Mouse (Mus musculus) lung, postnatal 4 days (tissue): ENCODE data around the gene Hs6st3.

ENCODE experiments used
- DNase-seq, 2 experiments: peaks; one replicate each; pipeline ENCODE4 v3.0.0; 2021

Gene Hs6st3

DNA sequence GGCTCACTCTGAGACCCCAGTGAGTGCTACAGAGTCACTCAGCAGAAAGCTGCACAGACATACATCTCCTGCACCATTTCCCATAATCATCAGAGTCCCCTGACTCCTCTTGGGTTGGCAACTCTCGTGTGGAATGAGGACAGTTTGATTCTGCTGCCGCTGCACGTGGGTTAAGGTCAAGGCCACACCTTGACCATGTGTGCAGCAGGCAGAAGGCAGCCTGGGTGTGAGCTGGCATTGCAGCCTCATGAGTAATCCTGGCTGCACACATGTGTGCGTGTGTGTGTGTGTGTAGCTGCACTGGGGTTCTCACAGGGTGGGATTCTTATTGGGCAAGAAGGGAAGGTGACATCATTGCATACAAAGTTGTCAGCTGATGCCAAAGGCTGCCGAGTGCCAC is 677.5 kb downstream of the Hs6st3 start:
- DNase-seq, result no peak

DNA sequence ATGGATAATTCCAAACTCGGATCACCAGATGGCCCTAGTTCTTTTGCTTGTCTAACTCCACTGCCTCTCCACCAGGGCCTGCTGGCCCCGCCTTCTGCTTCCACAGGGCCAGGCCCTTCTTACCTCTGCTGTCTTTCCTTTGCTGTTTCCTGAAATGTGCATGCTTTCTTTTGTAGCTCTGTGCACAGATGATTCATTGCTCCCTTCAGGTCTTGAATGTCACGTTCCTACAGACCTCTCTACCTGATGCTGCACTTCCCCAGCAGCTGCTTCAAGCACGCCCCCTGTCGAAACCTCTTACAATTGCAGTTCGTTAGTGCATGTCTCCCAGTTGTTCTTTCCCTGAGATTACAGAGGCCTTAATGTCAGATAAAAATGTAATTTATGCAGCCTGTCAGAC is 682.4 kb downstream of the Hs6st3 start:
- no peak for DNase-seq

DNA sequence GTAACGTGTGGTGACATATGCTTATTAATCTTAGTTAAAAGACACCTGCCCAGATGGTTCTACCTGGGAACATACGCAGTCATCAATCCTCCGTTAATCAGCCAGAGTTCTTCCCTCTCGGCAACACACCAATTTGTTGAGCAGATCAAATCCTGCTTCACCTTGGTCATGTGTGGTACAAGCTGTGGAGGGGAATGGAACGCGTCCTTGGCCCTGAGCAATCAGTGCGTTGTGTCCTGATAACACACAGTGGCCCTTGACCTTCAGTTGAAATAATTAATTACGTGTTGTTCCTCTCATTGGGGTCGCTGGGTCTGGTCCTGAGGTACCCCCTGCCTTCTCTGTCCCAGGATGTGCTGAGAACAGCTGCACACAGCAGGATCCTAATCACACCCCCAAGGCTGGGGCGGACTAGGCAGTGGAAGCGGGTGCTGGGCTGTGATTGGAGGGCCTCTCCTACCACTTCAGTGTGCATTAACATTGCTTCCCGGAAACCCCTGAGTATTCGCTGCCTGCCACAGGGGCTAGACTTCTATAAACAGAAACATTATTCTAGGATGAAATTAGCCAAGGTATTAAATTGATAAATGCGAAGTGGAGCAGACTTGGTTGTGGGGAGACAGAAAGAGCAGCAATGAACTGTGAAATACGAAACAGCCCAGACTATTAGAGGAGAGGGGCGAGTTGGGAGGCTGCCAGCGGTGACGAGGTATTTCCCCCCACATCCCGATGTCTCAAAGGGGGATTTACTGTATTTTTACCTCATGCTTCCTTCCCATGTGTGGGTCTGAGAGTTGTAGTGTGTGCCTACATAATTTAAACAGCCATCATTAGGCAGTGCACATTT is 693.2 kb downstream of the Hs6st3 start:
- DNase-seq, result peak in 1 of 2 experiments; percentile 46

DNA sequence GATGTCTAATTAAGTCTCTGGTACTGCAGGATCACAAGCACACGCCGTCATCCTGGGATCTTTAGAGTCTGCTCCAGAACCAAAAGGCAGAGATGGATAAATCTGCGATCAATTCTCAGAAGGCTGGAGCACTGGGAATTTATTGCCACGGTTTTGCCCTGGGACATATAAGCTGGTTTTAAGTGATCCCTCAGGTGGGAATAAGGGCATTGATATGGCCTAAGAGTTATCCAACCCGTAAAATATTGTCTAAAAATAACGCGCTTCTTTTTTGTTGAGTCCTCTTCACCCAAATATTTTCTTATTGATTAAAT is 693.8 kb downstream of the Hs6st3 start:
- no peak for DNase-seq

DNA sequence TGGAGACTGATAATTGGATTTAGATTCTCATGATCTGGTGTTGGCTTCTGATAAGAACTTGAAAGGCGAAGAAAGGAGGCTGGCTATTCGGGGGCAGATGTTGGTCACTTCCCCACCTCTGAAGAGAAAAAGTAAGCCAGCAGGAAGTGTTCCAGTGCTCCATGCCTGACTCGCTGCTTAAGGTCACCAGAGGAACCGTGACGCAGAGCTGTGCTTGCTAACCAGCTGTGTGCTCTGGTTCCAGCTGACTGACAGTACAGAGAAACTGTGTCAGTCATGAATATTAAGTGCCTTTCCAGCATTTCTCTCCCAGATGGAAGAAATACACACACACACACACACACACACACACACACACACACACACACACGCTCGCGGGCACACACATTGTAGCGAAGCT is 694.8 kb downstream of the Hs6st3 start:
- peak in 1 of 2 experiments; percentile 54 for DNase-seq

DNA sequence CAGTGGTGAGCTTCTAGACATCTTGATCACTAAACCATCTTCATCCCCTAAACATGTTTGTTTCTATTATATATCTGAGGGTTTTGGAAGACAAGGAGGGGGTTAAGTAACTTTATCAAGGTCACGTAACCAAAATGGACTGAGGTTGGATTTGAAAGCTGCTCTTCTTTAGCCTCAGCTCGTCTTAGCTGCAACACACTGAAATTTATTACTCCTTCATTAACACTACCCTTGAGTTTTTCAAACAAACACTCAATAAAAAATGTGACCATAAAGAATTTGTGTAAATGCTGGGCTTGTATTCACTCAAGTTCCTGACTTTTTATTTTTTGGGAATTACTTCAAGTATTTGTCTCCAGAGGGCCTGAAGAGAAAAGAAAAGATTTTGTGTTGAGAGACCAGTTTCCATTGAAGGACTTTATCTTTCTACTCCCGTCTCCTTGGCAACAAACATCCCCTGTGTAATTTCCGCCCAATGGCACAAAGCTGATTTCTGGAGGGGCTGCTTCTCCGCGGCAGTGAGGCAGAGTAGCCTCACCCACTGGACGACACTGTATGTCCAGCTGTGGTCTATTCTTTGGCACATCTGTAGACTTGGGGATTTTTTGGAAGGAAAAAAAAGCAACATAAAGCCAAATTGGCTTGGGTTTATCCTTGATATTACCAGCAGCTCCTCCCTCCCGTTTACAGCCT is 696.0 kb downstream of the Hs6st3 start:
- peak; percentile 46 to 78 for DNase-seq

DNA sequence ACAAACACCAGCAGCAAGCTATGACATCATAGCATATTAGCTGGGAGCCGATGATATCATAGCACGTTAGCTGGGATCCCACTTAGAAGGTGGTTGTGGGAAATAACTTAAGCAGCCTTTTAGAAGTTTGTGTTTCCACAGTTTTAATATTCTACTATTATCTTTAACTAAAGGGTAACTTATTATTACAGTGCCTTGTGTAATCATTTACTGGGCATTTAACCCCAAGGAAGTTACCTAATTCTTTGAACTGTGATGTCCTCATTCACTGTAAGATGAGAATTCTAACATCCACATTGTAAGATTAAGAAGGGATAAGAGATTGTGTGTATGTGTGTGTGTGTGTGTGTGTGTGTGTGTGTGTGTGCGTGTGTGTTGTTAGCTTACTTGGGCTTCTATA is 697.9 kb downstream of the Hs6st3 start:
- DNase-seq, result no peak

DNA sequence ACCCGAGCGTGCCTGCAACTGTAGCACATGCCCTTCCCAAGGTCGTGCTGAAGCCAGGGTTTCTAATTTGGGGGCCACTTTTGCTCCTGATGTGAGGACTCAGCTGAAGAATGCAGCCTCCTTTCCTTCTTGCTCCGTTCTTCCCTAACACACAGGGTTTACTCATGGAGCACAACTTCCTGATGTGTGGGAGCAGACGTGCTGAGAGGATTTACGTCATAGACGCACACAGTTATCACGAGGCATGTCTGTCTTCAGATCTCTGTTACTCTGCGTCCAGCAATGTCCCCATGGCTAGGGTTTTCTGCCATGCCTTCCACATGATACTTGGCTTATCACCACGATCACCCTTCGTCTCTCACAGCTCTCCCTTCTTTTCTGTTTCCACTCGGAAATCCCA is 709.4 kb downstream of the Hs6st3 start:
- no peak for DNase-seq

DNA sequence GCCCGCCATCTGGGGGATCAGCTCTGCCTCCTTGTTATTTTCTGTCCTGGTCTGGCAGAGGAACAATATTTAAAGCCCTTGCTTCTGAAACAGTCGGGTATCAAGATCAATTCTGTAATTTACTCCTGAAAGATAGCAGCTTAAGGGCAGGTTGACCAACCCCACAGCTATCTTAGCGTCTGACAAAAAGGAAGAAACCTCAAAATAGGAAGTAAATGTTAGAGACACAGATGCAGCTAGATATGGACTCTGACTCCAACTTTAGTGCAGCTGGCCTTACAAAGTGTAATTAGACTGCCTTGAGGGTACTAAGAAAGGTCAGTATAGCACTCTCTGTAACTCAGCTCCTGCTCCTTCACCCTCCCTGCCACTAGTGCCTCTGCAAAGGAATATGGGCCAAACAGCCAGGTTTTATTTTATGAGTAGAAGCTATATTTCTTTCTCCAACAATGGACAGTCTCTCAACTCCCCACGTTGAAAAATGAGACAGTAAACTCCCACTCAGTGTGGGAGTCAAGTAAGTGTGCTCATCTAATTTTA is 710.7 kb downstream of the Hs6st3 start:
- DNase-seq, result no peak

DNA sequence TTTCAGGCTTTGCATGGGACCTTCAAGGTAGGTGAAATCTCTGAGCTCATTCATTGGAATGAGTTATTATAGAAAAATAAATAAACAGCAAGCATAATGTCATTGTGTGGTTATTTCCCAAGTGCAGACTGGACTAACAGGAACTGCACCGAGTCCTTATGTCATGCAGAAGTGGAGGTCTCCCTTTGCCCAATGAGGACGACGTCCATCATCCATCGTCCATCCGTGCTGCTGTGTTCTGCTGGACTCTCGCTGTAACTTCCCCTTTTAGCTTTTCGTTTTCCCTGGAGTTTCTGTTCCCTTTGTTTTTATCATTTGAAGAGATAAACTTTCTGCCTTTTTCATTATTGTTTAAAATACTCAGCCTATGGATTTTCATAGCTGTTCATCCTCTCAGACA is 711.2 kb downstream of the Hs6st3 start:
- DNase-seq, result no peak

DNA sequence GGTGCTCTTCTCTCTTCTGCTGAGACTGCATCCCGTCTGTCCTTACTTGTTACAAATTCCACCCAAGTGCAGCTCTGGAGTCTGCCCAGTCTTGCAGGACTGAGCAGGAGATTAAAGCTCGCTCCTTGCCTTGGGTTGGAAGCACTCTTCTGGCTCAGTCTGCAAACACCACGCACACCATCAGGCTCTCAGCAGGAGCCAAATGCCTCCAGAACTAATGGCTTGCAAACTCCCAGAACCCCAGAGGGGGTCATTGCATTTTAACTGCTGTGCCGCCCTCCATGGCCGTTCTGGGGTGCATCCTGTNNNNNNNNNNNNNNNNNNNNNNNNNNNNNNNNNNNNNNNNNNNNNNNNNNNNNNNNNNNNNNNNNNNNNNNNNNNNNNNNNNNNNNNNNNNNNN is 714.0 kb downstream of the Hs6st3 start:
- no peak for DNase-seq

DNA sequence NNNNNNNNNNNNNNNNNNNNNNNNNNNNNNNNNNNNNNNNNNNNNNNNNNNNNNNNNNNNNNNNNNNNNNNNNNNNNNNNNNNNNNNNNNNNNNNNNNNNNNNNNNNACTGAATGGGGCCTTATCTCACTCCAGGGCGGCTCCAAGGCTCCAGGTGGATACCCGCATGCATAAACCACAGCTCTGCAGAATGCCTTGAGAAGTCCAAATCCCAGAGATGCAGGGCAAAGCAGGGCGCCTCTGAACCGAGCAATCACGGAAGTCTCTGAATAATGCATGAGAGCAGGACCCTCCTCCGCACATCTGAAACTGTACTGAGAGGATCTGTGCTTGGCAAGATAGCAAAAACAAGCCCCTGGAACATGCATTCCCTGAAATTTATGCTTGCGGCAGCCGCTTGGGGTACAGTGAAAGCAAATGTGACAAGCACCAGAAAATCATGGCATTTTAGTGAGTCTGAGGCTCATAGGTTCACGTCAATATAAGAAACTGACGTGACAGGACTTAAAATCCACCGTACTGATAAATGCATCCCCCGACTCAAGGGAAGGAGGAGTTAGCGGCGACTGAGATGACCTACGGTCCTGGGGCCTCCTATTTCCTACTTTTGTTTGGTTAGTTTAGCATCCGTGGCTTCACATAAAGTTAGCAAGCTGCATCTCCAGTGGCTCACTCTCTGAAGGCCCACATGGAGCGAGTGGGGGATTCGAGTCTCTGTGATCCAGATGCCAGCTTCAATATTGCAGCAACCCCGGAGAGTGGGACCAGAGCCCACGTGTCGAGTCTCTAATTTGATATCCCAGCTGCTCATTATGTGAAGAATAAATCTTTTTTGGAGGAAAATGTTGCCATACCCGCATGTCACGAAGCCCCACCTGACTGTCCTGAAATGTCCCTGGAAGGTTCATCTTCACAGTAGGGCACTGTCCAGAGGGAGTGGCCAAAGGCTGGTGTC is 719.5 kb downstream of the Hs6st3 start:
- DNase-seq, result no peak

DNA sequence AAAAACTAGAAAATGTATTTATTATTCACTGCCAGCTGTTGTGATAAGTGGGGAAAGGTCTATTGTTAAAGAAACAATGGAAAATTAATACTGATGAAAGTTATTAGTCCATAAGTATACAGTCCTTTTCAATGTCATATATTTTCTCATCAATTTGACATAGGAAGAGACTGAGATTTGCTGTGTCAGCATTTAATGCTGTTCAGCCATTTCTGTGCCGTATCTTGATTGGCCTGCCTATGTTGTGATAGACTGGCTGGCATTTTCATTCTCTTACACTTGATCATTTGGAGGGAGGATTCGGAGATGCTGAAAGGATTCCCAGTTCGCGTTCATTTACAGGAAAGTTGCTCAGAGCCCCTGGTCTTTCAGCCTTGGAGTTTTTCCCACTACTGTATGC is 735.5 kb downstream of the Hs6st3 start:
- DNase-seq, result no peak

DNA sequence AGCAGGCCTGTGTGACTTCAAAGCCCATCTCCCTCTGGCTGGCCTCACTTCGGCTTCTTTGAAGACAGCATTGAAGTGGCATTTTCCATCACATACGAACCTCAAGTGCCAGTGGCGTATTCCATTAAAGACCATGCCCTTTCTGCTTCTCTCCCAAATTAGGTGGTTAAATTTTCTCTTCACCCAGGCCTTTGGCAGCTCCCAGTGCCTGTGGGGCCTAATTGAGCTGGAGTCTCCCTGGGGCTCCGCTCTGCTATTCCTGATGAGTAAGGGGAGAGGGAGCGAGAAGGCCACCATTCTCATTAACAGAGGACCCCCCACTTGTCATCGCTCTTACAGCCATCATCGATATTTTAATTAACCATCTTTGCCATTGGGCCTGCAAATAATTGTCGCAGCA is 754.8 kb downstream of the Hs6st3 start:
- DNase-seq, result no peak

DNA sequence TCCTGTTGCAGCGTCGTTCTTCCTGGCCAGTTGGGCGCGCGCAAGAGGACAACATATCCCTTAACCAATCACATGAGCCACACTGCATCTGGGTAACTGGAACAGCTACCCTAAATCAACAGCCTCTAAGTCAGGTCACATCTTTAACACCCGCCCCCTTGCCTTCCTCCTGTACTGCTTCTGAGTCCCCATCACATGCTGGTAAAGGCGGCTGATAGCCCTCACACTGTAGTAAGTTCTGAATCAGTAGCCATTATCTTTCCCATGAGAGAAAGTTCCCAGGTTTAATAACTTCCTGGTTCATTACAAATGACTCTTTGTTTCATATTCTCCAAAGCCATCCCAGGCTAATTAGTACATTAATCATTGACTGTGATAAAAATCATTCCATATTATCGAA is 757.0 kb downstream of the Hs6st3 start:
- DNase-seq, result no peak

DNA sequence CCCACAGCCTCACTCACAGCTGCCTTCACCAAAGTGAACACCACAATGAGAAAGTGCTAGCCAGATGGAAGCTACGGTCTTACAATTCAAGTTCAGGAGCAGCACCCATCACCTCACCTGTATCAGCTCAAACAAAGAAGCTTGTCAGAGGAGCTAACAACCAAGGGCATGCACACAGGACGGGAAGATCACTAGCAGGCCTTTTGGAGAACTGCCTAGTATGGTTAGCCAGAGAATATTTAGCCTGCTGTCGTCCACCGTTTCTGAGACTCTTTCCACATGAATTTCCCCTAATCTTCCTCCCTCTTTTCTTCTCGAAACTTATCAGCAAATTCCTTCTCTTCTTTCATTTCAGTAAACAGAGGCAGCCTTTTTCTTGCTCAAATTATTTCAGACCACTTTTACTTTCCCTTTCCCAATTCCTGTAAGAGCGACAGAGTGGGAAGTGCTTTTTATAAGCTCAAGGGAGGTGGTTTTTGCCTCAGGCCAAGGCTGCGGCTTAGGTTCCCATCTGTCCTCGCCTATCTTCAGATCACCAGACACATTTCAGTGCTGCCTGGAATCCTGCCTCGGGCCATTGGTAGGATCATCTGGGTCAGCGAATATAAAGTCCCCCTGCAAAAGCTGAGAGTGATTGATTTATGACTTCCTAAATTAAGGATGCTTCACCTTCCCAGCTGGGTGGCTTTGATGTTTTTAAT is 757.8 kb downstream of the Hs6st3 start:
- no peak for DNase-seq

DNA sequence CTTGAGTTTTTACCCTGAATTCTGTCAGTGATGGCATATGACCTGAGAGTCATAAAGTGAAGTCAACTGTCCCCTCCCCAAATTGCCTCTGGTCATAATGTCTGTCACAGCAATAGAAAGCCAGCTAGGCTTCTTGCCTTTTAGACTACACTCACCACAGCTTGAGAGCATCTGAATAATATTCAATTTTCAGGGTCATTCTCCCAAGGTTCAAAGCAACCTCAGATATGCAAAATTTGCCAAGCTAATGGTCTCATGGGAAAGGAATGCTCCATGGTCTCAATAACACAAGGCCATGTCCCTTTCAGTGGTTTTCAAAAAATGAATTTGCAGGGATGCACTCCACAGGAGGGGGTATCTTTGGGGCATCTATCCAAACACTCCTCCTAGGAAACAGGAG is 764.3 kb downstream of the Hs6st3 start:
- DNase-seq, result no peak

DNA sequence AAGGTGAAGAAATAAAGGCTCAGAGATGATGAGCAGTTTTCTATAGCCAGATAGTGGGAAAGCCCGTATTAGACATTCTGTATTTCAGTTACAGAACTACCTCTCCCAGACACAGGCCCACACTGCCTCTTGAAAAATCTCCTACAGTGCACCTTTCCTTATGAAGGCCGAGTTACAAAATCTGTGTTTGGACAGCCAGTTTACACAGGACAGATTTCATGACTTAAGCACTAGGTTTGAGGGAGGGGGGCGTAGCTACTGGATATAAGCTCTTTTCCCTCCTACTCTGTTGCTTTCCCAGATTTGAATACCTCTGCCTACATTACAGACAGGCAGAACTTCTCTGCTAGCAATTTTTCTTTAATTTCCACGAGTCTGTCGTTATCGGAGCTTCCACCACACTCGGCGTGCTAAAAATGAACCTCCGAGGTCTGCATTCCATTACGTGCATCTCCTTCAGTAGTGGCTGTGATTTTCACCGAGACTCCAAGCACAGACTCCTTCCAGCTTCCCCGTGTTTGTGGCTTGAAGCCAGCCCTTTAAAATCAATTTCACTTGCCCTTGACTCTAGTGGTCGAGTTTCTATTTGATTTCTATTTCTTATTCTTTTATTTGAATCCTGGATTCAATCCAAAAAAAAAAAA is 770.0 kb downstream of the Hs6st3 start:
- DNase-seq, result peak in 1 of 2 experiments; percentile 5

DNA sequence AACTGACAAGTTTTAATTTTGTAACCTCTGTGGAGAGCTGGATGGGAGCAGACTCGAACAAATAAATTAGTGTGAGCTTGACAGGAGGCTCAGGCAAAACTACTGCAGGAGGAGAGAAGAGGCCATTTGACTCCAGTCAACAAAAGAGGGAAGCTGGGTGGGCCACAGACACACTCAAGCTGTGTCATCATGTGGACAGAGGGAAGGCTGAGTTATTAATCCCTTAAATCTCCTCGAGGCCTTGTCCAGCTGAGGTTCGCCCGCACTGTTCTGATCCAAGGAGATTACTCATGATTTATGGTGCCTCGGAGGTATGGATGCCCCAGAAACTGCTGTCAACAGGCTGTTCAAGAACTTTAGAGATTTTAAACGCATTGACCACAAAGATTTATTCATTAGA is 776.4 kb downstream of the Hs6st3 start:
- DNase-seq, result no peak

DNA sequence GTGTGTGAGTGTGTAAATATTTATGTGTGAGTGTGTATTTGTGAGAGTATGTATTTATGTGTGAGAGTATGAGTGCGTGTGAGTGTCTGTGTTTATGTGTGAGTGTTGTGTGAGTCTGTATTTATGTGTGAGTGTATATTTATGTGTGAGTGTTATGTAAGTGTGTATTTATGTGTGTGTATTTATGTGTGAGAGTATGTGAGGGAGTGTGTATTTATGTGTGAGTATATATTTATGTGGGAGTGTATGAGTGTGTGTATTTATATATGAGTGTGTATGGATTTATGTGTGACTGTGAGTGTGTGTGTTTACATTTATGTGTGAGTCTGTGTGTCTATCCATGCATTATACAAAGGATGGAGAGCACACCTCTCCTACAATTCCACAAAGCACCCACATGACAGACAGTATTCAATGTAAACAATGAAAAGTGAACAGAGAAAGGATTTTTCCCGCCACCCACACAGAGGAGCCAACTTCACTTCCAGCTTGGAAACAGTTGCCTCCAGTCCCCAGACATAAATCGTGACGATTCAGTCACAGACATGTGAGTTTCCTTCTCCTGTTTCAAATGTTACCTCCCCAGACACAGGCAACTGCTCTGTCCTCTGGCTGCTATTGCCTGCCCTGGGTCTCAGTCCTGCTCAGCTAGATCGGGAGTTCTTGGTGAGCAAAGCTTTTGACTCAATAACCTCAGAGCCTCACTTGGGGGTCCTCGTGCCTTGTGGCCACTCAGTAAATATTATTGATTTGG is 780.3 kb downstream of the Hs6st3 start:
- DNase-seq, result no peak

DNA sequence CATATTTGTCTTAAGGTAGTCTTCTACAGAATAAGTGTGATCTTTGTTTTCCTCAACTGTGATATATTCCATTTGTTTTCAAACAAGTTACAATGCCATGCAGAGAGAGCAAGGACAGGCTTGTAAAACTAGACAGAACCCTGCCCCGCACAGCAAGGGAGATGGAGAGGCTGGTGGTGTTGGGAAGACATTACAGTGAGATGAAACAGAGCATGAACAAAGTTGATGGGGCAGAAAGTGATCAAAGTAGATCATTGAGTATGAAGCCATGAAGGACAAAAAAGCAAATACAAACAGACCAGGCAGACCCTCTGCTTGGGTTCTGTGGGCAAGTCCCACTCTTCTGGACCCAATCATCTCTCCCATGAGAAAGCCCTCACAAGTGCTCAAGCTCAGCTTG is 781.0 kb downstream of the Hs6st3 start:
- DNase-seq, result no peak
